Mouse (Mus musculus) MEL (cell line): ENCODE measurements around the gene Ttc21b. TPM values are rescaled to one million over a fixed set of nuclear protein-coding genes. Genes with fewer than 3 reads are reported as not detected.

Experiments
- DNase-seq: peaks from one replicate; pipeline ENCODE4 v3.0.0; 2011; ENCODE audit warnings: low read depth, low spot score
- H3K27ac ChIP-seq: 2 replicates; pipeline ENCODE4 v1.5.1; 2012; ENCODE audit warnings: low read depth, mild to moderate bottlenecking, control low read depth, low read length, moderate library complexity; ENCODE audit not compliant: control insufficient read depth
- H3K27me3 ChIP-seq, 2 experiments: fragments of 150-350 bp in 1 of 2; sonication (generic) in 1 of 2; 2 replicates each; pipeline ENCODE4 v1.6.1; 2012; ENCODE audit warnings: low read length in 2 of 2, mild to moderate bottlenecking in 2 of 2, improper control_type of control experiment in 1 of 2, moderate library complexity in 1 of 2; ENCODE audit not compliant: insufficient read depth in 2 of 2, control insufficient read depth in 1 of 2
- H3K36me3 ChIP-seq, 2 experiments: 2 replicates each; pipeline ENCODE4 v1.6.1; 2012 to 2014; ENCODE audit warnings: low read length in 2 of 2, improper control_type of control experiment in 1 of 2, inconsistent platforms in 1 of 2, mild to moderate bottlenecking in 1 of 2; ENCODE audit not compliant: insufficient read depth in 2 of 2, control insufficient read depth in 1 of 2
- H3K4me1 ChIP-seq, 2 experiments: fragments of 150-350 bp in 1 of 2; sonication (generic) in 1 of 2; 2 replicates each; pipeline ENCODE4 v1.6.1; 2012; ENCODE audit warnings: low read length in 2 of 2, improper control_type of control experiment in 1 of 2, mild to moderate bottlenecking in 1 of 2; ENCODE audit not compliant: insufficient read depth in 2 of 2, control insufficient read depth in 1 of 2
- H3K4me3 ChIP-seq, 2 experiments: fragments of 150-350 bp in 1 of 2; sonication (generic) in 1 of 2; 2 replicates each; pipeline ENCODE4 v1.5.1; 2012; ENCODE audit warnings: low read depth in 2 of 2, low read length in 2 of 2, mild to moderate bottlenecking in 2 of 2, moderate library complexity in 2 of 2, control low read depth in 1 of 2, improper control_type of control experiment in 1 of 2; ENCODE audit not compliant: control insufficient read depth in 1 of 2, insufficient read depth in 1 of 2
- H3K79me2 ChIP-seq: 2 replicates; pipeline ENCODE4 v1.6.1; 2012; ENCODE audit warnings: mild to moderate bottlenecking, low read length, moderate library complexity; ENCODE audit not compliant: control insufficient read depth, poor library complexity, insufficient read depth
- H3K9ac ChIP-seq: 2 replicates; pipeline ENCODE4 v1.6.1; 2012; ENCODE audit warnings: low read depth, mild to moderate bottlenecking, control low read depth, low read length, moderate library complexity; ENCODE audit not compliant: control insufficient read depth, poor library complexity, severe bottlenecking
- H3K9me3 ChIP-seq: fragments of 150-350 bp; sonication (generic); replicated peaks from 2 replicates; pipeline ENCODE4 v1.6.1; 2012; ENCODE audit warnings: mild to moderate bottlenecking, low read length, improper control_type of control experiment, moderate library complexity; ENCODE audit not compliant: insufficient read depth
- CHD1 ChIP-seq: IDR thresholded peaks from 2 replicates; pipeline ENCODE4 v1.6.1; 2012; ENCODE audit warnings: low read depth, mild to moderate bottlenecking, inconsistent platforms, low read length, improper control_type of control experiment
- CTCF ChIP-seq, 3 experiments: IDR thresholded peaks in 2 of 3; conservative IDR thresholded peaks in 1 of 3; 2 replicates each; pipeline ENCODE4 v1.5.1; 2011 to 2012; ENCODE audit warnings: low read length in 3 of 3, low read depth in 2 of 3, mild to moderate bottlenecking in 2 of 3, improper control_type of control experiment in 1 of 3, inconsistent platforms in 1 of 3, mixed read lengths in 1 of 3, moderate library complexity in 1 of 3; ENCODE audit not compliant: control insufficient read depth in 1 of 3, insufficient read depth in 1 of 3, poor library complexity in 1 of 3, severe bottlenecking in 1 of 3
- E2F4 ChIP-seq: IDR thresholded peaks from 2 replicates; pipeline ENCODE4 v1.6.1; 2011; ENCODE audit warnings: low read depth, low read length, improper control_type of control experiment, borderline replicate concordance
- ELF1 ChIP-seq: IDR thresholded peaks from 2 replicates; pipeline ENCODE4 v1.6.1; 2014; ENCODE audit warnings: low read depth, mild to moderate bottlenecking, inconsistent platforms, low read length, improper control_type of control experiment, moderate library complexity
- GABPA ChIP-seq: IDR thresholded peaks from 2 replicates; pipeline ENCODE4 v1.6.1; 2012; ENCODE audit warnings: low read depth, mild to moderate bottlenecking, inconsistent platforms, low read length, improper control_type of control experiment, moderate library complexity
- HCFC1 ChIP-seq: IDR thresholded peaks from 2 replicates; pipeline ENCODE4 v1.6.1; 2012; ENCODE audit warnings: low read depth, mild to moderate bottlenecking, inconsistent platforms, low read length, improper control_type of control experiment, moderate library complexity
- JUND ChIP-seq: IDR thresholded peaks from 2 replicates; pipeline ENCODE4 v1.6.1; 2011; ENCODE audit warnings: low read depth, mild to moderate bottlenecking, improper control_type of control experiment, low read length
- MAFK ChIP-seq: IDR thresholded peaks from 2 replicates; pipeline ENCODE4 v1.6.1; 2011; ENCODE audit warnings: low read depth, mild to moderate bottlenecking, low read length, improper control_type of control experiment, borderline replicate concordance
- MAX ChIP-seq: IDR thresholded peaks from 2 replicates; pipeline ENCODE4 v1.6.1; 2011; ENCODE audit warnings: low read length, improper control_type of control experiment
- MXI1 ChIP-seq: IDR thresholded peaks from 2 replicates; pipeline ENCODE4 v1.6.1; 2011; ENCODE audit warnings: mild to moderate bottlenecking, low read depth, low read length, improper control_type of control experiment
- NELFE ChIP-seq: IDR thresholded peaks from 2 replicates; pipeline ENCODE4 v1.6.1; 2011; ENCODE audit warnings: low read depth, low read length, improper control_type of control experiment
- NRF1 ChIP-seq: IDR thresholded peaks from 2 replicates; pipeline ENCODE4 v1.6.1; 2014; ENCODE audit warnings: low read depth, mild to moderate bottlenecking, inconsistent platforms, low read length, improper control_type of control experiment, moderate library complexity; ENCODE audit not compliant: poor library complexity, insufficient read depth, severe bottlenecking
- POLR2AphosphoS5 ChIP-seq: IDR thresholded peaks from 2 replicates; pipeline ENCODE4 v1.6.1; 2012; ENCODE audit warnings: low read depth, borderline replicate concordance, mild to moderate bottlenecking, inconsistent platforms, low read length, moderate library complexity, mixed read lengths
- RAD21 ChIP-seq: IDR thresholded peaks from 2 replicates; pipeline ENCODE4 v1.6.1; 2011; ENCODE audit warnings: mild to moderate bottlenecking, low read depth, low read length, improper control_type of control experiment
- RCOR1 ChIP-seq: IDR thresholded peaks from 2 replicates; pipeline ENCODE4 v1.6.1; 2012; ENCODE audit warnings: low read depth, mild to moderate bottlenecking, inconsistent platforms, low read length, improper control_type of control experiment
- SIN3A ChIP-seq: IDR thresholded peaks from 2 replicates; pipeline ENCODE4 v1.6.1; 2012; ENCODE audit warnings: low read length, improper control_type of control experiment, inconsistent platforms
- TBP ChIP-seq: IDR thresholded peaks from 2 replicates; pipeline ENCODE4 v1.8.0; 2011; ENCODE audit warnings: low read depth, low read length, improper control_type of control experiment
- USF2 ChIP-seq, 2 experiments: IDR thresholded peaks; 2 replicates each; pipeline ENCODE4 v1.6.1; 2011 to 2012; ENCODE audit warnings: improper control_type of control experiment in 2 of 2, low read length in 2 of 2, borderline replicate concordance in 1 of 2, inconsistent platforms in 1 of 2, low read depth in 1 of 2, mild to moderate bottlenecking in 1 of 2; ENCODE audit not compliant: insufficient read depth in 1 of 2
- ZKSCAN1 ChIP-seq: IDR thresholded peaks from 2 replicates; pipeline ENCODE4 v1.6.1; 2012; ENCODE audit warnings: low read depth, mild to moderate bottlenecking, inconsistent platforms, low read length, improper control_type of control experiment, moderate library complexity
- ZMIZ1 ChIP-seq: IDR thresholded peaks from 2 replicates; pipeline ENCODE4 v1.6.1; 2012; ENCODE audit warnings: low read depth, mild to moderate bottlenecking, inconsistent platforms, low read length, improper control_type of control experiment, moderate library complexity
- polyA plus RNA-seq, 2 experiments: library from polyadenylated mRNA; stranded (reverse) in 1 of 2; unstranded in 1 of 2; fragments of >175 nt in 1 of 2; fragments of >200 nt in 1 of 2; gene quantifications; 2 replicates each; pipeline versions ENCODE4 v1.2.1 to v1.2.4; 2012; ENCODE audit warnings: low replicate concordance in 2 of 2, low read depth in 1 of 2; ENCODE audit not compliant: insufficient read length in 2 of 2, insufficient read depth in 1 of 2, missing spikeins in 1 of 2
- total RNA-seq: library from RNA; depleted of rRNA; stranded (reverse); fragments of 300-350 nt; gene quantifications from 2 replicates; pipeline ENCODE4 v1.2.3, GENCODE M21; 2012

Gene Ttc21b
- total and polyA plus RNA-seq, 3 experiments, result not detected

GRCm38 (mm10) chr2:66151436-66151835, 105.0 kb downstream of the Ttc21b start:
- H3K4me3 ChIP-seq, result no peak overlapping the region
- H3K4me1 ChIP-seq, result no peaks in the 10 kb centered on the region
- TF ChIP-seq CHD1 (no peak), HCFC1 (no peak), MAX (no peak), ZMIZ1 (no peak), POLR2AphosphoS5 (no peak), NRF1 (no peak), GABPA (no peak), JUND (no peak), USF2 (IDR thresholded peaks at IDR 0.05; ENCODE audit: borderline replicate concordance in 1 of 2, insufficient read depth in 1 of 2, low read depth in 1 of 2, low read length in 2 of 2) (no peak), SIN3A (no peak), ELF1 (no peak), ZKSCAN1 (no peak)
- H3K27ac ChIP-seq, result no peak overlapping the region
- H3K9ac ChIP-seq, result no peak overlapping the region
- H3K36me3 ChIP-seq, result no peaks in the 10 kb centered on the region
- no peaks in the 10 kb centered on the region for H3K9me3 ChIP-seq
- H3K27me3 ChIP-seq, result no peaks in the 10 kb centered on the region
- H3K79me2 ChIP-seq, result no peaks in the 10 kb centered on the region
- DNase-seq, result no peak

DNA sequence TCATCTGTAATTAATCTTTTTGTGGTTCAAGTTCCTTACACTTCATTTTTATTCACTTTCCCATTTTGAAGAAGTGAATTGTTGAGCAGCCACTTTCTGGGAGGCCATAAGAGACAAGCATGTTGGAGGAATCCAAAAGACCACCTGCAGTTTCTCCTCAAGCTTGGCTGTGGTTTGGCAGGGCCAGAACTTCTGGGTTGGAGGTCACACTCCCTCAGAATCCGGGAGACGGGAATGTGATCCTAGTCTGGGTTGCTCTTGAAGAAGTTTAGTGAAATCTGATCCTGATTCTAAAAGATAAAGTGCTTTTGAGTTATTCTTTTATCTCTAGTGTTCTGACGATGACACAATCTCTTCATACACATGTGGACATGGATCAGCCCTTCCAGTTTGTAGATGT, 105.9 kb downstream of the Ttc21b start:
- H3K79me2 ChIP-seq, result no peaks in the 10 kb centered on the region
- no peaks in the 10 kb centered on the region for H3K36me3 ChIP-seq
- H3K4me3 ChIP-seq, result no peak overlapping the region
- H3K27ac ChIP-seq, result no peak overlapping the region
- H3K4me1 ChIP-seq, result no peaks in the 10 kb centered on the region
- DNase-seq, result no peak
- no peaks in the 10 kb centered on the region for H3K27me3 ChIP-seq
- no peak overlapping the region for H3K9ac ChIP-seq
- no peaks in the 10 kb centered on the region for H3K9me3 ChIP-seq
- no peak for TF ChIP-seq TBP

DNA sequence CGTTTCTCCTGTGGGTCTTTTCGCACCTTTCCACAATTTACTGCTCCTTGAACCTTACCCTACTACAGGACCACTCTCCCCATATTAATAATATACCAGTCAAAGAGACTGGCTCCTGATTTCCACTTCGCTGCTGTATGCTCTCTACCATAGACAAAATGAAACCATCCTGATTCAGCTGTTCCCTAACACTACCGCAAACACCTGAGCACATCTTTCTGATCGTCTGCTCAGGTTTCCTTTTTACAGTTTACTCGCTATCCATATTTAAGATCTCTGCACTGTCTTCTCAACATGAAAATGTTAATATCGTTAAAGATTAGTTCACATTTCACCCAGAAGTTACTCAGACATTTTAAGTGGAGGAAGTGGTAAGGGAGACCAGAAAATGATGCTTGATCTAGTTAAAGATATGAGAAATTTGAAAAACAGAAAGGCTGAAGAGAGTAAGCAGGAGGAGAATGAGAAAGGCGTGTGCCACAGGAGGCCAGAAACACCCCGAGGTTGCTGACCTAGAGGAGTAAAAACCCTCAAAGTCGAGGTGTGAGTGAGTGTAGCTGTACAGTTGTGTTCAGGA, 107.7 kb downstream of the Ttc21b start:
- no peaks in the 10 kb centered on the region for H3K36me3 ChIP-seq
- H3K9me3 ChIP-seq, result no peaks in the 10 kb centered on the region
- no peaks in the 10 kb centered on the region for H3K4me1 ChIP-seq
- H3K4me3 ChIP-seq, result no peak overlapping the region
- TF ChIP-seq JUND, result no peak
- no peak for TF ChIP-seq E2F4
- TF ChIP-seq MXI1, result no peak
- TF ChIP-seq CTCF (IDR thresholded peaks at IDR 0.05 in 2 of 3, conservative IDR thresholded peaks at IDR 0.05 in 1 of 3; ENCODE audit: control insufficient read depth in 1 of 3, insufficient read depth in 1 of 3, low read depth in 2 of 3, low read length in 3 of 3, poor library complexity in 1 of 3, severe bottlenecking in 1 of 3), result no peak
- no peak for TF ChIP-seq NELFE
- TF ChIP-seq MAFK, result no peak
- no peak for TF ChIP-seq RAD21
- TF ChIP-seq RCOR1, result no peak
- H3K9ac ChIP-seq, result no peak overlapping the region
- H3K27me3 ChIP-seq, result no peaks in the 10 kb centered on the region
- DNase-seq, result no peak
- H3K79me2 ChIP-seq, result no peaks in the 10 kb centered on the region
- no peak overlapping the region for H3K27ac ChIP-seq
